Mouse (Mus musculus) kidney, embryonic 16.5 days (tissue): ENCODE data around the gene Kif1b. TPM values are rescaled to one million over a fixed set of nuclear protein-coding genes. Genes with fewer than 3 reads are reported as not detected.

Experiments
- ATAC-seq: fragments of 200-750 bp; cut with Nextera tagmentation; 2 replicates; pipeline ENCODE4 v1.8.0; 2017; ENCODE audit warnings: moderate TSS enrichment; ENCODE audit not compliant: low FRiP score, low TSS enrichment
- H3K27ac ChIP-seq: fragments of 300-500 bp; sonication (generic); 2 replicates; pipeline ENCODE4 v1.5.1; 2014; ENCODE audit warnings: low read length
- H3K27me3 ChIP-seq: fragments of 300-500 bp; sonication (generic); 2 replicates; pipeline ENCODE4 v1.6.1; 2014; ENCODE audit warnings: low read length, control low read depth, mixed read lengths; ENCODE audit not compliant: insufficient read depth
- H3K36me3 ChIP-seq: fragments of 300-500 bp; sonication (generic); 2 replicates; pipeline ENCODE4 v1.6.1; 2014; ENCODE audit warnings: low read length, control low read depth, mixed read lengths; ENCODE audit not compliant: insufficient read depth
- H3K4me1 ChIP-seq: fragments of 300-500 bp; sonication (generic); 2 replicates; pipeline ENCODE4 v1.6.1; 2014; ENCODE audit warnings: low read length, control low read depth, mixed read lengths; ENCODE audit not compliant: insufficient read depth
- H3K4me2 ChIP-seq: fragments of 300-500 bp; sonication (generic); replicated peaks from 2 replicates; pipeline ENCODE4 v1.6.1; 2014; ENCODE audit warnings: low read depth, low read length
- H3K4me3 ChIP-seq: fragments of 300-500 bp; sonication (generic); 2 replicates; pipeline ENCODE4 v1.5.1; 2014; ENCODE audit warnings: mild to moderate bottlenecking, low read length
- H3K9ac ChIP-seq: fragments of 300-500 bp; sonication (generic); replicated peaks from 2 replicates; pipeline ENCODE4 v1.6.1; 2014; ENCODE audit warnings: low read length
- H3K9me3 ChIP-seq: fragments of 300-500 bp; sonication (generic); 2 replicates; pipeline ENCODE4 v1.6.1; 2016; ENCODE audit warnings: low read length, control low read depth
- WGBS: fragments of 180-500 bp; shearing (Covaris S2); extraction: QIAGEN DNeasy Blood & Tissue Kit; methylation state at CpG from one replicate; pipeline ENCODE4 v1.1.7; 2014; 5-methylcytosine and 5-hydroxymethylcytosine counted together
- polyA plus RNA-seq: library from polyadenylated mRNA; unstranded; fragments of >200 nt; fragmentation: Nextera tagmentation; extraction: Ambion mirVana; gene quantifications from 2 replicates; pipeline ENCODE4 v1.2.1, GENCODE M21; 2015

The Kif1b gene
- polyA plus RNA-seq, 1 experiment from 2014 or later, result 25.7 TPM

- no peak for ATAC-seq
- 79% methylated on average over 1 of the region's 1 CpGs for WGBS
- no peak overlapping the region for H3K4me2 ChIP-seq
- H3K4me3 ChIP-seq, result no peak overlapping the region
- H3K9me3 ChIP-seq, result no peaks in the 10 kb centered on the region
- H3K27ac ChIP-seq, result no peak overlapping the region
- no peaks in the 10 kb centered on the region for H3K27me3 ChIP-seq
- H3K36me3 ChIP-seq, result no peaks in the 10 kb centered on the region
- H3K4me1 ChIP-seq, result peaks cover 15% of the 10 kb centered on the region
- no peak overlapping the region for H3K9ac ChIP-seq
These were observed 3.0 kb downstream of the Kif1b start for GRCm38 (mm10) chr4:149304466-149304865.

- no peak overlapping the region for H3K4me3 ChIP-seq
- H3K4me1 ChIP-seq, result peaks cover 13% of the 10 kb centered on the region
- no peaks in the 10 kb centered on the region for H3K9me3 ChIP-seq
- no peaks in the 10 kb centered on the region for H3K27me3 ChIP-seq
- H3K4me2 ChIP-seq, result no peak overlapping the region
- H3K9ac ChIP-seq, result no peak overlapping the region
- no peaks in the 10 kb centered on the region for H3K36me3 ChIP-seq
- H3K27ac ChIP-seq, result no peak overlapping the region
- ATAC-seq, result no peak
- 74% methylated on average over 5 of the region's 5 CpGs for WGBS
These were observed 4.0 kb downstream of the Kif1b start for GRCm38 (mm10) chr4:149303502-149303901.

GRCm38 (mm10) chr4:149302751-149303150, 4.7 kb downstream of the Kif1b start:
- Histone ChIP-seq H3K4me3 (no peak overlapping the region), H3K9me3 (no peaks in the 10 kb centered on the region), H3K9ac (no peak overlapping the region), H3K27ac (no peak overlapping the region), H3K36me3 (no peaks in the 10 kb centered on the region), H3K4me1 (peaks cover 9% of the 10 kb centered on the region), H3K4me2 (no peak overlapping the region), H3K27me3 (no peaks in the 10 kb centered on the region)
- 72% methylated on average over 5 of the region's 5 CpGs for WGBS
- no peak for ATAC-seq

- no peaks in the 10 kb centered on the region for H3K9me3 ChIP-seq
- no peaks in the 10 kb centered on the region for H3K36me3 ChIP-seq
- no peak overlapping the region for H3K9ac ChIP-seq
- peaks cover 9% of the 10 kb centered on the region for H3K4me1 ChIP-seq
- H3K27ac ChIP-seq, result no peak overlapping the region
- H3K4me2 ChIP-seq, result no peak overlapping the region
- WGBS, result 52% methylated on average over 3 of the region's 3 CpGs
- no peaks in the 10 kb centered on the region for H3K27me3 ChIP-seq
- no peak overlapping the region for H3K4me3 ChIP-seq
- no peak for ATAC-seq
These were observed 5.4 kb downstream of the Kif1b start for GRCm38 (mm10) chr4:149302136-149302535.

- Histone ChIP-seq H3K9me3 (no peaks in the 10 kb centered on the region), H3K27me3 (no peaks in the 10 kb centered on the region)
These were observed 11.0 kb downstream of the Kif1b start for GRCm38 (mm10) chr4:149296501-149296900.

GRCm38 (mm10) chr4:149292984-149293383, 14.5 kb downstream of the Kif1b start:
- Histone ChIP-seq H3K36me3 (0 out of 2 replicates have a peak, but pooled peaks cover 8% of the 10 kb centered on the region), H3K27ac (no peak overlapping the region), H3K27me3 (no peaks in the 10 kb centered on the region)

More at GRCm38 (mm10) chr4:149296501-149296900, 11.0 kb downstream of the Kif1b start:
- ATAC-seq, result no peak
- Histone ChIP-seq H3K27ac (no peak overlapping the region), H3K36me3 (no peaks in the 10 kb centered on the region), H3K4me3 (no peak overlapping the region), H3K4me2 (no peak overlapping the region), H3K4me1 (peaks cover 22% of the 10 kb centered on the region; the same call in 1 of the 2 replicates), H3K9ac (no peak overlapping the region)
- WGBS, result 73% methylated on average over 2 of the region's 2 CpGs

GRCm38 (mm10) chr4:149291061-149291460, 16.4 kb downstream of the Kif1b start:
- peaks cover 22% of the 10 kb centered on the region; the same call in 1 of the 2 replicates for H3K4me1 ChIP-seq
- H3K9me3 ChIP-seq, result no peaks in the 10 kb centered on the region
- no peak overlapping the region for H3K4me3 ChIP-seq
- no peak overlapping the region for H3K4me2 ChIP-seq
- no peak overlapping the region for H3K9ac ChIP-seq
- H3K27ac ChIP-seq, result no peak overlapping the region
- ATAC-seq, result no peak
- H3K27me3 ChIP-seq, result no peaks in the 10 kb centered on the region
- WGBS, result 82% methylated on average over 9 of the region's 9 CpGs
- 0 out of 2 replicates have a peak, but pooled peaks cover 8% of the 10 kb centered on the region for H3K36me3 ChIP-seq

More at GRCm38 (mm10) chr4:149292984-149293383, 14.5 kb downstream of the Kif1b start:
- Histone ChIP-seq H3K4me1 (peaks cover 22% of the 10 kb centered on the region; the same call in 1 of the 2 replicates), H3K9ac (no peak overlapping the region), H3K4me3 (no peak overlapping the region), H3K4me2 (no peak overlapping the region), H3K9me3 (no peaks in the 10 kb centered on the region)
- no peak for ATAC-seq
- WGBS, result 50% methylated on average over 5 of the region's 5 CpGs

- no peak overlapping the region for H3K4me2 ChIP-seq
- 0 out of 2 replicates have a peak, but pooled peaks cover 8% of the 10 kb centered on the region for H3K36me3 ChIP-seq
- ATAC-seq, result no peak
- no peak overlapping the region for H3K27ac ChIP-seq
- H3K27me3 ChIP-seq, result no peaks in the 10 kb centered on the region
- H3K4me3 ChIP-seq, result no peak overlapping the region
- 80% methylated on average over 7 of the region's 7 CpGs for WGBS
- H3K4me1 ChIP-seq, result peaks cover 18% of the 10 kb centered on the region; the same call in 1 of the 2 replicates
- H3K9ac ChIP-seq, result no peak overlapping the region
- H3K9me3 ChIP-seq, result no peaks in the 10 kb centered on the region
These were observed 17.2 kb downstream of the Kif1b start for GRCm38 (mm10) chr4:149290157-149290750.

- Histone ChIP-seq H3K27ac (no peak overlapping the region), H3K4me1 (peaks cover 13% of the 10 kb centered on the region; the same call in 1 of the 2 replicates), H3K4me2 (no peak overlapping the region), H3K27me3 (no peaks in the 10 kb centered on the region), H3K4me3 (no peak overlapping the region), H3K9me3 (no peaks in the 10 kb centered on the region), H3K36me3 (0 out of 2 replicates have a peak, but pooled peaks cover 8% of the 10 kb centered on the region), H3K9ac (no peak overlapping the region)
- ATAC-seq, result no peak
- WGBS, result 77% methylated on average over 8 of the region's 8 CpGs
These were observed 21.0 kb downstream of the Kif1b start for GRCm38 (mm10) chr4:149286287-149287137.
